Mouse (Mus musculus) G1E (cell line): Measurements from ENCODE around the gene Serpina5.

Experiments used
- CTCF ChIP-seq: IDR thresholded peaks from 2 replicates; pipeline ENCODE4 v1.5.1; 2012; ENCODE audit warnings: low read depth, low read length, inconsistent platforms, mixed read lengths
- GATA1 ChIP-seq: IDR thresholded peaks from 2 replicates; pipeline ENCODE4 v1.6.1; 2012; ENCODE audit warnings: borderline replicate concordance, low read length, inconsistent platforms, mixed read lengths
- GATA2 ChIP-seq: IDR thresholded peaks from 2 replicates; pipeline ENCODE4 v1.6.1; 2012; ENCODE audit warnings: low read depth, low read length, inconsistent platforms, borderline replicate concordance
- TAL1 ChIP-seq: conservative IDR thresholded peaks from 2 replicates; pipeline ENCODE4 v1.6.1; 2012; ENCODE audit warnings: low read depth, low read length, inconsistent platforms, mixed read lengths

DNA sequence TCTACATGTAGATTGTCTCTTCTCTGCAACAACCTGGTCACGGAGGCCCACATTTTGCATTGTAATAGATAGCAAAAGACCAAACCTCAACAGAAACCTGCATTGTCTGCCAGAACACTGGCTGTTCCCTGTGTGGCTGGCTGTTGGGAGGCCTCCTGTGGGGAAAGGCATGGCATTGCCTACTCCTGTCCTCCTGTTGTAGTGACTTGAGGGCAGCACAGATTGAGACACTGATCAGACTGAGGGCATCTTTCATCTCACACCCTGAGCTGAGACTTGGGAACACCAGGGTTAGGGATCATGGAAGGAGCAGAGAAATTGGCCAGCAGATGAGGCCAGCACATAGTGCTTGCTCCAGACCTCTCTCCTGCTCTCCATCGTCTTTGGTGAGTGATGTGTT, 37.3 kb downstream of the Serpina5 start:
- no peak for TF ChIP-seq CTCF
- TF ChIP-seq TAL1, result no peak
- no peak for TF ChIP-seq GATA2
- no peak for TF ChIP-seq GATA1
